Mouse (Mus musculus): Measurements from ENCODE around the gene Ptgdr2. TPM values are rescaled to one million over a fixed set of nuclear protein-coding genes. Genes with fewer than 3 reads are reported as not detected.

Ptgdr2 gene
- polyA plus RNA-seq, 1 experiment from 2014 or later, result 0.04 TPM

GRCm38 (mm10) chr19:10976318-10976717 lies 39.4 kb downstream of the Ptgdr2 start:
- Histone ChIP-seq H3K4me1 (ENCODE audit: control insufficient read depth, low read depth, low read length) (peaks cover 4% of the 10 kb centered on the region), H3K9me3 (replicated peaks; ENCODE audit: control insufficient read depth, low read length) (no peaks in the 10 kb centered on the region), H3K36me3 (ENCODE audit: control insufficient read depth, insufficient read depth) (no peaks in the 10 kb centered on the region), H3K27me3 (ENCODE audit: control insufficient read depth, insufficient read depth, low read depth, low read length) (no peaks in the 10 kb centered on the region), H3K27ac (ENCODE audit: low read length) (no peak overlapping the region), H3K4me3 (ENCODE audit: low read depth, low read length) (no peak overlapping the region), H3K9ac (ENCODE audit: low read depth, low read length) (no peak overlapping the region), H3K4me2 (ENCODE audit: low read depth, low read length) (no peak overlapping the region)
- 35% methylated on average over 4 of the region's 4 CpGs for WGBS (ENCODE audit: insufficient replicate concordance)
- no peak for ATAC-seq (ENCODE audit: low read depth)

GRCm38 (mm10) chr19:10979184-10980168 lies 42.5 kb downstream of the Ptgdr2 start:
- no peak overlapping the region for H3K4me3 ChIP-seq (ENCODE audit: low read depth, low read length)
- no peaks in the 10 kb centered on the region for H3K9me3 ChIP-seq (replicated peaks; ENCODE audit: control insufficient read depth, low read length)
- H3K4me2 ChIP-seq (ENCODE audit: low read depth, low read length), result peak overlapping the region; percentile 10
- peak; percentile 21; the same call in 1 of the 2 replicates for ATAC-seq (ENCODE audit: low read depth)
- H3K27me3 ChIP-seq (ENCODE audit: control insufficient read depth, insufficient read depth, low read depth, low read length), result no peaks in the 10 kb centered on the region
- H3K36me3 ChIP-seq (ENCODE audit: control insufficient read depth, insufficient read depth), result no peaks in the 10 kb centered on the region
- H3K9ac ChIP-seq (ENCODE audit: low read depth, low read length), result 0 out of 2 replicates have a peak overlapping the region, but pooled peaks have one; percentile 9
- 7% methylated on average over 18 of the region's 18 CpGs for WGBS (ENCODE audit: insufficient replicate concordance)
- H3K27ac ChIP-seq (ENCODE audit: low read length), result peak overlapping the region; percentile 19; the same call in 1 of the 2 replicates
- peaks cover 4% of the 10 kb centered on the region for H3K4me1 ChIP-seq (ENCODE audit: control insufficient read depth, low read depth, low read length)

DNA sequence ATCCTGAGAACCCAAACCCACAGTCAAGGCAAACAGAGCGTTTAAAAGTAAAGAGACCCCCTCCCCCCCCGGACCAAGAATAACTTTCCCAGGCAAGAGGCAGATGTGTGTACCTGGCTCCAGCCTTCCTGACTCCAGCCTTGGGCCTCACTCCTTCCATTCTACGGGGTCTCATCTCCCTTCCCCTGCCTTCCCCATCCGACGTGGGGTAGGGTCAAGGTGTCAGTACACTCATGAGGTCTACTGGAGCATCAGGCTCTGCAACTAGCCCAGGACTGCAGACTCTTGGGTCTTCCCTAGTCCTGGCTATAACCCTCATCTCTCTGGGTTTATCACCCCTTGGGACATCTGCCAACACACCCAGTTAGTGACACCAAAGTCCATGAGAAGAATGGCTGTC lies 43.2 kb downstream of the Ptgdr2 start:
- no peaks in the 10 kb centered on the region for H3K36me3 ChIP-seq (ENCODE audit: control insufficient read depth, insufficient read depth)
- no peak overlapping the region for H3K27ac ChIP-seq (ENCODE audit: low read length)
- no peaks in the 10 kb centered on the region for H3K27me3 ChIP-seq (ENCODE audit: control insufficient read depth, insufficient read depth, low read depth, low read length)
- H3K9me3 ChIP-seq (replicated peaks; ENCODE audit: control insufficient read depth, low read length), result no peaks in the 10 kb centered on the region
- WGBS (ENCODE audit: insufficient replicate concordance), result 52% methylated on average over 5 of the region's 5 CpGs
- peaks cover 4% of the 10 kb centered on the region for H3K4me1 ChIP-seq (ENCODE audit: control insufficient read depth, low read depth, low read length)
- no peak overlapping the region for H3K9ac ChIP-seq (ENCODE audit: low read depth, low read length)
- H3K4me2 ChIP-seq (ENCODE audit: low read depth, low read length), result no peak overlapping the region
- ATAC-seq (ENCODE audit: low read depth), result no peak
- no peak overlapping the region for H3K4me3 ChIP-seq (ENCODE audit: low read depth, low read length)

- H3K4me1 ChIP-seq (ENCODE audit: control insufficient read depth, low read depth, low read length), result peaks cover 4% of the 10 kb centered on the region
- no peak overlapping the region for H3K4me3 ChIP-seq (ENCODE audit: low read depth, low read length)
- ATAC-seq (ENCODE audit: low read depth), result no peak
- WGBS (ENCODE audit: insufficient replicate concordance), result 14% methylated on average over 14 of the region's 14 CpGs
- H3K9ac ChIP-seq (ENCODE audit: low read depth, low read length), result no peak overlapping the region
- H3K36me3 ChIP-seq (ENCODE audit: control insufficient read depth, insufficient read depth), result no peaks in the 10 kb centered on the region
- no peak overlapping the region for H3K27ac ChIP-seq (ENCODE audit: low read length)
- no peaks in the 10 kb centered on the region for H3K27me3 ChIP-seq (ENCODE audit: control insufficient read depth, insufficient read depth, low read depth, low read length)
- H3K9me3 ChIP-seq (replicated peaks; ENCODE audit: control insufficient read depth, low read length), result no peaks in the 10 kb centered on the region
- H3K4me2 ChIP-seq (ENCODE audit: low read depth, low read length), result no peak overlapping the region
These were observed 46.2 kb downstream of the Ptgdr2 start for GRCm38 (mm10) chr19:10983146-10983545.

GRCm38 (mm10) chr19:10984551-10984950 lies 47.6 kb downstream of the Ptgdr2 start:
- WGBS (ENCODE audit: insufficient replicate concordance), result 57% methylated on average over 13 of the region's 13 CpGs

DNA sequence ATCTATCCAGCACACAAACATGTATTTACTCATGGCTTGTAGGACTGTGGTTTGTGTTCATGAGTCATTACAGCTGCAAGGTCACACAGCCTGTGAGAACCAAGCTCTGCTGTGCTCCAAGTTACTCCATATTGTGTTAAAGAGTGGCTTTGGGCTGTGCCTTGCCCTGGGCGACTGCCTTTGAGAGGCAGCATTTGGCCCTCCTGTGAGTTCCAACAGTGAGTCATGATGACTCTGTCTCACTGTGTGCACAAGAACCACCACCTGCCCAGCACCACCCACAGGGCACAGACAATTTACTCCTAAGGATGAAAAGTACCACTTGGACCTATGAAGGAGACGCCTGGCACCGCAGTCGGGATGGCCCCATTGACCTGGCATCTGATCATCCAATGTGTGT lies 48.9 kb downstream of the Ptgdr2 start:
- Histone ChIP-seq H3K27me3 (ENCODE audit: control insufficient read depth, insufficient read depth, low read depth, low read length) (no peaks in the 10 kb centered on the region), H3K9ac (ENCODE audit: low read depth, low read length) (no peak overlapping the region)
- 78% methylated on average over 4 of the region's 4 CpGs for WGBS (ENCODE audit: insufficient replicate concordance)

More at GRCm38 (mm10) chr19:10984551-10984950, 47.6 kb downstream of the Ptgdr2 start:
- Histone ChIP-seq H3K4me2 (ENCODE audit: low read depth, low read length) (no peak overlapping the region), H3K27me3 (ENCODE audit: control insufficient read depth, insufficient read depth, low read depth, low read length) (no peaks in the 10 kb centered on the region), H3K9me3 (replicated peaks; ENCODE audit: control insufficient read depth, low read length) (no peaks in the 10 kb centered on the region), H3K4me3 (ENCODE audit: low read depth, low read length) (no peak overlapping the region), H3K27ac (ENCODE audit: low read length) (no peak overlapping the region), H3K9ac (ENCODE audit: low read depth, low read length) (no peak overlapping the region), H3K36me3 (ENCODE audit: control insufficient read depth, insufficient read depth) (no peaks in the 10 kb centered on the region), H3K4me1 (ENCODE audit: control insufficient read depth, low read depth, low read length) (peaks cover 1% of the 10 kb centered on the region)
- no peak for ATAC-seq (ENCODE audit: low read depth)

DNA sequence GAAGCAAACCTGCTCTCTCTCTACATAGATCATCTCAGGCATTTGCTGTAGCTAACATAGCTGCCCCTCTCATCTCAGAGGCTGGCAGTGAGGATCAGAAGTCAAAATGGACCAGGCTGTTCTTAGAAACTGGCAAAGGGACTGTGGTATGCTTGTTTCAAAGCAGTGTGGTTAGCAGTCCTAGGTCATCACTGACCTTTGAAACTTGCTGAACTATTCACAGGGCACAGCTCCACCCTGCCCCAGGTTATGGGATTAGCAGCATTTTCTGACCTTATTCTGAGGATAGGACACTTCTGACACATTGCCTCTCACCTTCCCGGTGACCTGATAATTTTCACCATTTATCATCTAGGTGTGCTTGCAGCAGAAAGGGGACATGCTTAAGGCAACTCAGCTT lies 51.6 kb downstream of the Ptgdr2 start:
- H3K36me3 ChIP-seq (ENCODE audit: control insufficient read depth, insufficient read depth), result no peaks in the 10 kb centered on the region
- no peak overlapping the region for H3K4me3 ChIP-seq (ENCODE audit: low read depth, low read length)
- H3K4me1 ChIP-seq (ENCODE audit: control insufficient read depth, low read depth, low read length), result no peaks in the 10 kb centered on the region
- WGBS (ENCODE audit: insufficient replicate concordance), result 59% methylated on average over 1 of the region's 1 CpGs
- no peak overlapping the region for H3K27ac ChIP-seq (ENCODE audit: low read length)
- H3K9ac ChIP-seq (ENCODE audit: low read depth, low read length), result no peak overlapping the region
- ATAC-seq (ENCODE audit: low read depth), result no peak
- H3K27me3 ChIP-seq (ENCODE audit: control insufficient read depth, insufficient read depth, low read depth, low read length), result no peaks in the 10 kb centered on the region
- H3K9me3 ChIP-seq (replicated peaks; ENCODE audit: control insufficient read depth, low read length), result no peaks in the 10 kb centered on the region
- no peak overlapping the region for H3K4me2 ChIP-seq (ENCODE audit: low read depth, low read length)

More for the DNA sequence above, 48.9 kb downstream of the Ptgdr2 start:
- ATAC-seq (ENCODE audit: low read depth), result no peak
- H3K36me3 ChIP-seq (ENCODE audit: control insufficient read depth, insufficient read depth), result no peaks in the 10 kb centered on the region
- no peaks in the 10 kb centered on the region for H3K9me3 ChIP-seq (replicated peaks; ENCODE audit: control insufficient read depth, low read length)
- no peak overlapping the region for H3K27ac ChIP-seq (ENCODE audit: low read length)
- H3K4me1 ChIP-seq (ENCODE audit: control insufficient read depth, low read depth, low read length), result no peaks in the 10 kb centered on the region
- H3K4me2 ChIP-seq (ENCODE audit: low read depth, low read length), result no peak overlapping the region
- H3K4me3 ChIP-seq (ENCODE audit: low read depth, low read length), result no peak overlapping the region

DNA sequence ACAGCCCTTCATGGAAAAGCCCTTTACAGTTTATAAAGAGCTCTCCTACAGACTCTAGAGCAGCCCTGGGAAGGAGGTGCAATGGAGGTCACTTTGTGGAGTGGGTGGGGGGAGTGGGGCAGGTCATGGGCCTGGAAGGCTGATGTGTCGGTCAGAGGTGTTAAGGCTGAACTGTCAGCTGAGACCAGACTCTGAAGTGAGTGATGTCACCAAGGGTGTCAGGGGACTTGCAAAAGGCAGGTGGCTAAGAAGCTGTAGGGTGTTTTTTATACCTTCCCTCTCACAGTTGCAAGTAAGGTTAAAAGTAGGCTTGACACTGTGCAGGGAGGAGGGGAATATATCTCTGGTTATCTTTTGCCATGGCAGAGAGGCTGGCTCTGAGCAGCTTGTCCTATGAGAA lies 53.8 kb downstream of the Ptgdr2 start:
- Histone ChIP-seq H3K9ac (ENCODE audit: low read depth, low read length) (no peak overlapping the region), H3K27ac (ENCODE audit: low read length) (no peak overlapping the region), H3K4me2 (ENCODE audit: low read depth, low read length) (no peak overlapping the region), H3K9me3 (replicated peaks; ENCODE audit: control insufficient read depth, low read length) (no peaks in the 10 kb centered on the region), H3K4me3 (ENCODE audit: low read depth, low read length) (no peak overlapping the region), H3K36me3 (ENCODE audit: control insufficient read depth, insufficient read depth) (no peaks in the 10 kb centered on the region), H3K4me1 (ENCODE audit: control insufficient read depth, low read depth, low read length) (no peaks in the 10 kb centered on the region), H3K27me3 (ENCODE audit: control insufficient read depth, insufficient read depth, low read depth, low read length) (no peaks in the 10 kb centered on the region)
- 64% methylated on average over 1 of the region's 1 CpGs for WGBS (ENCODE audit: insufficient replicate concordance)
- no peak for ATAC-seq (ENCODE audit: low read depth)

GRCm38 (mm10) chr19:10991911-10992310 lies 55.0 kb downstream of the Ptgdr2 start:
- no peaks in the 10 kb centered on the region for H3K27me3 ChIP-seq (ENCODE audit: control insufficient read depth, insufficient read depth, low read depth, low read length)
- no peaks in the 10 kb centered on the region for H3K9me3 ChIP-seq (replicated peaks; ENCODE audit: control insufficient read depth, low read length)
- H3K36me3 ChIP-seq (ENCODE audit: control insufficient read depth, insufficient read depth), result no peaks in the 10 kb centered on the region
- no peak overlapping the region for H3K4me2 ChIP-seq (ENCODE audit: low read depth, low read length)
- no peak overlapping the region for H3K4me3 ChIP-seq (ENCODE audit: low read depth, low read length)
- no peak overlapping the region for H3K9ac ChIP-seq (ENCODE audit: low read depth, low read length)
- no peak for ATAC-seq (ENCODE audit: low read depth)
- H3K27ac ChIP-seq (ENCODE audit: low read length), result no peak overlapping the region
- H3K4me1 ChIP-seq (ENCODE audit: control insufficient read depth, low read depth, low read length), result no peaks in the 10 kb centered on the region

Measured in liver, embryonic 16.5 days (tissue).